In genomic region chr15:77293493-77293892, GRCm38 (mm10) we compare ENCODE assay signal across 26 mouse cellular contexts. TPM values are rescaled to one million over a fixed set of nuclear protein-coding genes. Genes with fewer than 3 reads are reported as not detected.
DNase-seq lines count a peak whose midpoint lies in the region; ATAC-seq and TF ChIP-seq lines count a peak whose summit lies in the region.
"Had no signal": no experiment of that assay in that cellular context is flagged by ENCODE, and none has a peak within 500 bp of the region (broad histone marks: within the 10 kb centered on the region; RNA-seq: fewer than 3 reads in every experiment).

No protein-coding gene starts in this region.

- intact Hi-C loops in gastrocnemius, adult 2 months (cut with DNase I) = no loop called here

- H3K4me1 ChIP-seq in lung, embryonic 14.5 days (ENCODE audit: insufficient read depth) = peaks cover 8% of the 10 kb centered on the region; the same call in 1 of the 2 replicates
- peaks cover 14% of the 10 kb centered on the region for H3K4me1 ChIP-seq in lung, adult 2 months (ENCODE audit: control insufficient read depth, insufficient read depth, low read length)

- H3K4me3 ChIP-seq in gastrocnemius, adult 2 months = no peak overlapping the region
- H3K4me3 ChIP-seq in lung, embryonic 14.5 days (ENCODE audit: low read depth, low read length) = no peak overlapping the region
- no peak overlapping the region for H3K4me3 ChIP-seq in lung, adult 2 months (replicated peaks; ENCODE audit: extremely low read depth, low read depth, low read length)
- H3K4me3 ChIP-seq: embryonic facial prominence, embryonic 10.5 days; embryonic facial prominence, embryonic 13.5 days; erythroblast, embryonic 14.5 days; forebrain, embryonic 12.5 days; forebrain, embryonic 15.5 days; heart, embryonic 12.5 days; heart, embryonic 15.5 days; hindbrain, embryonic 15.5 days had no signal

- no peak for TF ChIP-seq POLR2A in lung, adult 2 months (IDR thresholded peaks at IDR 0.05; ENCODE audit: borderline replicate concordance, extremely low read depth, low read depth, low read length)

- no peak for TF ChIP-seq CTCF in gastrocnemius, adult 2 months (IDR thresholded peaks at IDR 0.05)
- no peak for TF ChIP-seq CTCF in lung, embryonic 14.5 days (IDR thresholded peaks at IDR 0.05; ENCODE audit: low read depth)
- no peak for TF ChIP-seq CTCF in lung, adult 2 months (IDR thresholded peaks at IDR 0.05; ENCODE audit: insufficient read depth, low read length)

- no peaks in the 10 kb centered on the region for H3K27me3 ChIP-seq in lung, embryonic 14.5 days (ENCODE audit: insufficient read depth, low read length)
- H3K27me3 ChIP-seq: embryonic facial prominence, embryonic 13.5 days; forebrain, embryonic 12.5 days; forebrain, embryonic 15.5 days; heart, embryonic 12.5 days; heart, embryonic 15.5 days; hindbrain, embryonic 15.5 days; Patski had no signal

- H3K27ac ChIP-seq in gastrocnemius, adult 2 months = peak overlapping the region; percentile 20; the same call in 1 of the 2 replicates
- no peak overlapping the region for H3K27ac ChIP-seq in lung, embryonic 14.5 days (ENCODE audit: low read depth)
- H3K27ac ChIP-seq: embryonic facial prominence, embryonic 10.5 days; embryonic facial prominence, embryonic 13.5 days; forebrain, embryonic 12.5 days; forebrain, embryonic 15.5 days; hindbrain, embryonic 15.5 days had no signal

- no peaks in the 10 kb centered on the region for H3K36me3 ChIP-seq in lung, embryonic 14.5 days (ENCODE audit: insufficient read depth)
- H3K36me3 ChIP-seq: embryonic facial prominence, embryonic 13.5 days; forebrain, embryonic 12.5 days; forebrain, embryonic 15.5 days; heart, embryonic 12.5 days; heart, embryonic 15.5 days; hindbrain, embryonic 15.5 days had no signal

- no peak overlapping the region for H3K4me2 ChIP-seq in lung, embryonic 14.5 days
- H3K4me2 ChIP-seq: embryonic facial prominence, embryonic 13.5 days; forebrain, embryonic 12.5 days; forebrain, embryonic 15.5 days; heart, embryonic 12.5 days; heart, embryonic 15.5 days; hindbrain, embryonic 15.5 days had no signal

- no peak overlapping the region for H3K9ac ChIP-seq in lung, embryonic 14.5 days
- H3K9ac ChIP-seq: embryonic facial prominence, embryonic 13.5 days; forebrain, embryonic 12.5 days; forebrain, embryonic 15.5 days; heart, embryonic 12.5 days; heart, embryonic 15.5 days; hindbrain, embryonic 15.5 days had no signal

- no peaks in the 10 kb centered on the region for H3K9me3 ChIP-seq in lung, embryonic 14.5 days (ENCODE audit: low read depth, low read length)
- H3K9me3 ChIP-seq: embryonic facial prominence, embryonic 10.5 days; embryonic facial prominence, embryonic 13.5 days; forebrain, embryonic 12.5 days; forebrain, embryonic 15.5 days; heart, embryonic 12.5 days; heart, embryonic 15.5 days; hindbrain, embryonic 15.5 days had no signal

- 78% methylated on average over 3 of the region's 3 CpGs for WGBS in lung, embryonic 14.5 days
- 47% methylated on average over 3 of the region's 3 CpGs for WGBS in lung, adult 2 months

- no peak for ATAC-seq in lung, embryonic 14.5 days (ENCODE audit: insufficient read depth)
- no peak for ATAC-seq in megakaryocyte progenitor cell, adult 5-6 weeks (replicated peaks; ENCODE audit: poor library complexity)
- ATAC-seq: forebrain, embryonic 15.5 days; Patski had no signal

- DNase-seq in gastrocnemius, adult 2 months = no peak
- no peak for DNase-seq in gastrocnemius, postnatal 10 days
- peak; percentile 24 for DNase-seq in lung, embryonic 14.5 days
- no peak for DNase-seq in lung, adult 2 months
- DNase-seq in NIH3T3 (ENCODE audit: low read depth) = peak; percentile 10
- peak; percentile 58 for DNase-seq in lung, postnatal 25 days (ENCODE audit: low spot score)
- no peak for DNase-seq in right cerebral cortex, adult 18-20 months
- DNase-seq: adrenal gland, adult 2 months; cerebellum, adult 11 months; cerebellum, adult 2 months; cerebellum, adult 9-11 months; cerebellum, postnatal 25 days; gastrocnemius, postnatal 14 days; heart, adult 11 months; heart, postnatal 14 days; heart, postnatal 4 days had no signal

RNA-seq across cellular contexts. Expression of gene Rbfox2, which starts 13.3 kb away (rescaled TPM):
- total RNA-seq in gastrocnemius, adult 2 months (2021) = 10 to 100 TPM; 48.2 to 78.6 TPM
- 100 to 1,000 TPM; 219 to 240 TPM for total RNA-seq in gastrocnemius, postnatal 10 days (2021)
- polyA plus RNA-seq in lung, embryonic 14.5 days (2014; fragmentation: Nextera tagmentation; extraction: Ambion mirVana) = 51.9 and 55.8 TPM in 2 replicates
- polyA plus RNA-seq in lung, adult 2 months (2012; rRNA removed) = 65.0 and 72.0 TPM in 2 replicates
- total RNA-seq in megakaryocyte progenitor cell, adult 5-6 weeks (2015) = 0.22 and 0.32 TPM in 2 replicates
- total RNA-seq in megakaryocyte progenitor cell, adult 5-6 weeks (2017) = 0.54 and 0.87 TPM in 2 replicates
- polyA plus RNA-seq: erythroblast, embryonic 14.5 days had no signal

Comparison
In these comparisons a context has a peak if more than half of its experiments do, and no peak if none do; other contexts are left out.
1. DNase-seq: peak in lung, embryonic 14.5 days (single experiment), NIH3T3 (single experiment) and lung, postnatal 25 days (single experiment); none in gastrocnemius, adult 2 months (single experiment), gastrocnemius, postnatal 10 days (single experiment), lung, adult 2 months (single experiment) and right cerebral cortex, adult 18-20 months (single experiment).
2. RNA of gene Rbfox2, which starts 13.3 kb away (total RNA-seq): 219 to 240 TPM in gastrocnemius, postnatal 10 days and 48.2 to 78.6 TPM in gastrocnemius, adult 2 months; 0.22 to 0.87 TPM in megakaryocyte progenitor cell, adult 5-6 weeks; every median in the first group is over 10 times any median in the second.